Mouse (Mus musculus) cerebellum, adult 2 months (tissue): Measurements from ENCODE around the gene Zbtb8a.

ENCODE experiments used
- CTCF ChIP-seq: fragments of 200-500 bp; IDR thresholded peaks from 2 replicates; pipeline ENCODE4 v1.5.1; 2011; ENCODE audit warnings: low read depth, mild to moderate bottlenecking, control low read depth, low read length, moderate library complexity, borderline replicate concordance; ENCODE audit not compliant: insufficient read depth
- POLR2A ChIP-seq: fragments of 200-500 bp; IDR thresholded peaks from 2 replicates; pipeline ENCODE4 v1.6.1; 2011; ENCODE audit warnings: low read length, control low read depth, borderline replicate concordance; ENCODE audit not compliant: insufficient read depth

- TF ChIP-seq CTCF (no peak), POLR2A (no peak)
These were observed 5.7 kb upstream of the Zbtb8a start for GRCm38 (mm10) chr4:129383586-129383985.
